Mouse (Mus musculus) testis, adult 2 months (tissue): ENCODE results near the gene Drd1.

Experiments
- CTCF ChIP-seq: fragments of 200-500 bp; IDR thresholded peaks from 2 replicates; pipeline ENCODE4 v1.5.1; 2012; ENCODE audit warnings: low read depth, mild to moderate bottlenecking, inconsistent platforms, low read length, moderate library complexity; ENCODE audit not compliant: control insufficient read depth, insufficient read depth, insufficient replicate concordance
- POLR2A ChIP-seq: fragments of 200-500 bp; IDR thresholded peaks from 2 replicates; pipeline ENCODE4 v1.6.1; 2012; ENCODE audit warnings: low read depth, mild to moderate bottlenecking, inconsistent platforms, low read length, moderate library complexity; ENCODE audit not compliant: control insufficient read depth

GRCm38 (mm10) chr13:54084178-54084577 lies 28.7 kb upstream of the Drd1 start:
- no peak for TF ChIP-seq CTCF
- TF ChIP-seq POLR2A = no peak
